Mouse (Mus musculus) layer of hippocampus, postnatal 10 days (tissue): ENCODE measurements at regions not wholly inside any gene's neighbourhood (a gene's known extent, or its start where the extent isn't known, plus 50 kb on each side); places are given as distances from the start of the nearest gene placed in this dataset.

Experiments used
- DNase-seq, 2 experiments: peaks; one replicate each; pipeline ENCODE4 v3.0.0; 2021; ENCODE audit warnings: low spot score in 2 of 2

DNA sequence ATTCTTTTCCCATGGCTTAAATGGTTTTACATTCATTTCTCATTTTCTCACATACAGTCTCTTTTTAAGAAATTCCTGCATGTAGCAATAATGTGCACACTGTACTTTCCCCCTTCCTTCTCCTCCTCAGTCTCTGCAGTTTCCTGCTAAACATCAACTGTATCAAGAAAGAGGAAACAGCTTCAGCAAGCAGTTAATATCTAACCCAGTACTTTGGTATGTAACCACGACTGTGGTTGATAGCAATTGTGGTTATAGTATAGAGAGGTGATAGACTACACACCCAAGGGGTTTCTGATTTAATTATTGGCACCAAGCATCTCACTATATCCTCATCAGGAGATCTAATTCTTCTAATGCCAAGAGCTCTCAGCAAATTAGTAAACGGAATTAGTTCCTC is 52.8 kb upstream of the Eci2 start:
- no peak for DNase-seq

DNA sequence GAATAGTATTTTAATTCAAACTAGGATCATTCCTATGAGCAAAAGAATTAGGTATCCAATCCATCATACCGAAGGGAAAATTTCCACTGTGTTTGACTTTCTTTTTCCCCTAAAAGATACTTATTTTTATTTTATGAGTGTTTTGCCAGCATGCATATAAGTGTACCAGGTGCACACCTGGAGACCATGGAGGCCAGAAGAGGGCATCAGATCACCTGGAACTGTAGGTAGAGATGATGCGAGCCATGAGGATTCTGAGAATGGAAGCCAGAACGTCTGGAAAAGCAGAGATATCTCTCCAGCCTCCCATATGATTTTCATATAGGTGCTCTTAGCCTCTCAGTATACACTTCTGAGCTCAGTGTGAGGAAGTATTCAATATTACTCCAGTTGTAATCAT is 58.5 kb upstream of the Eci2 start:
- DNase-seq: no peak

DNA sequence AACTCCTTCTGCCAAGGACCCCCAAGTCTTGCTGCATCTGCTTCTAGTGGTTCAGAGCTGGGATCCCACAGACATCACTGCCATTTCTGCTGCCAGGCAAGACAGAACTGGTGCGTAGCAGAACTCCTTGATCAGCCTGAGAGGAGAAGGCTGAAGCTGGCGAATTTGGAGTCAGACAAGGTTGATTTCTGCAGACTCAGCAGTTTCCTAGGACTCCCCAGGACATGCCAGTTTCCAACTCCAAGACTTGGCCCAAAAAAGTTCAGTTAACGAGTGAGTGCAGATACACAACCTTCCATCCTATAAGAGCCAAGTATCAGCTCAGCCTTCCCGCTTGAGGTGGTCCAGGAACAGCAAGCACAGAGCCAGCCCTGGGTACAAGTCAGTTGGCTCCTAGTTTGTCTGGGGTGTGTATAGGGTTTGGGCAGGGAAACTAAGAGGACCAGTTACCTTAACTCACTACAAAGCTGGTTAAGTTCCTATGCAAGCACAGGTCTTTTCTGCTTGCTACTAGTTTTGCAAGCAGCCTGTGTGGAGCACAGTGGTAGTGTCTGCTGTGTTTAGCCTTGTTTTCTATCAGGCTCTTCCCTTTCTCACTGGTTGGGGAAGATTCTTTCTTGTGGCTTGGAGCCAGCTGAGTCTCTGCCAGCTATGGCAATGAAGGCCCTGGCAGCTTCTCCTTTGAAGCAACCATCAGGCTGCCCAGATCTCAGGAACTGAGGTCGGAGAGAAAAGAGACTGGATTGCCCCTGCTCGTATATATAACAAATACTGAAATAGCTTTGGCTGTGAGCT is 60.5 kb upstream of the Eci2 start:
- DNase-seq: peak; percentile 44 to 69

DNA sequence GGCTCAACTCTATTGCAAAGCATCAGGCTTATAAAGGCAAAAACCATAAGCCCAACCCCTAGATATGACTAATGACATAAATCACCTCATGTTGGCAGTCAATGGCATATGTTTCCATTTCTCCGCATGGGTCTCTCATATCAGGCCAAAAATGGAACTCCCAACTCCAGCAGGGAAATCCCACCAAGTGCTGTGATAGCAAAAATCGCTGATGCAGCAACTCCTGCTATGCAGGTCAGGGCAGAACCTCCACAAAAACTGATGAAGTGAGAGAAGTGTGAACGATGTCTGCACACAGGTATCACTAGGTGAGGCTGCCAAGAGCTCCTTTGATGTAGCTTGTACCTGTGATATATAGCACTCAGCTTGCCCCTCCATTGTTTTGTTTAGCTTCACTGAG is 64.3 kb upstream of the Eci2 start:
- DNase-seq: no peak

DNA sequence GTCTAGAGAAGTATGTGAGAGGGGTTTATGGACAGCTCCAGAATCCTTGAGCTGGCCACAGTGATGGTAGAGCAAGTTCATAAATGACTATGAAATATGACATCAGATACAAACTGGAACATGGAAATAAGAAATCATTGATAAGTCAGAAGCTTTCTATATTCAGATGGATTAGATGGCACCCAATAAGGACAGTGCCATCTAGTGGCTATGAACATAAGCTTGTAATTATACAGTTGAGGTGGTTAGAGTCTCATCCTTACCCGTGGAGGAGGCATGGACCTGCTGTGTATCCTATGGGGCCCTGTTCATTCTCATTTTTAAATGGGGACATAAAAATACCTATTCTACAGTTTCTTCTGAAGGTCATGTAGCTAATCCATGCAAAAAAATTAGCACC is 92.9 kb upstream of the Eci2 start:
- DNase-seq: no peak

DNA sequence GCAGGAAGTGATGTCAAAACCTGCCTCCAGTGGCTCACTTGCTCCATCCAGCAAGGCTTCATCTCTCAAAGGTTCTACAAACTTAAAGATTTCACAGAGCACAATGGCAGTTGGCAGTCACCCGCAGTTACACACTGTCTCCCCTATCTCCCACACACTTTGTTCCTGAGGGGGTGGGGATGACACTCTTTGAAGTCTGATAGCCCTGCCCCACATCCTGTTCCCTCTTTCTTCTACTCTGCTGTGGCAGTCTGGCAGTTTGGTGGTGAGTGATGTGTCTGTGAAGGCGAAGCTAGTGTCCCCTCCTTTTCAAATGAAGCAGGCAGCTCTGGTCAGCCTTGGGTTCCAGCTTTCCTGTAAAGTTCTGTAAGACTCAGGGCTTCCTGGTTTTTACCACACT is 102.6 kb upstream of the Eci2 start:
- DNase-seq: no peak

DNA sequence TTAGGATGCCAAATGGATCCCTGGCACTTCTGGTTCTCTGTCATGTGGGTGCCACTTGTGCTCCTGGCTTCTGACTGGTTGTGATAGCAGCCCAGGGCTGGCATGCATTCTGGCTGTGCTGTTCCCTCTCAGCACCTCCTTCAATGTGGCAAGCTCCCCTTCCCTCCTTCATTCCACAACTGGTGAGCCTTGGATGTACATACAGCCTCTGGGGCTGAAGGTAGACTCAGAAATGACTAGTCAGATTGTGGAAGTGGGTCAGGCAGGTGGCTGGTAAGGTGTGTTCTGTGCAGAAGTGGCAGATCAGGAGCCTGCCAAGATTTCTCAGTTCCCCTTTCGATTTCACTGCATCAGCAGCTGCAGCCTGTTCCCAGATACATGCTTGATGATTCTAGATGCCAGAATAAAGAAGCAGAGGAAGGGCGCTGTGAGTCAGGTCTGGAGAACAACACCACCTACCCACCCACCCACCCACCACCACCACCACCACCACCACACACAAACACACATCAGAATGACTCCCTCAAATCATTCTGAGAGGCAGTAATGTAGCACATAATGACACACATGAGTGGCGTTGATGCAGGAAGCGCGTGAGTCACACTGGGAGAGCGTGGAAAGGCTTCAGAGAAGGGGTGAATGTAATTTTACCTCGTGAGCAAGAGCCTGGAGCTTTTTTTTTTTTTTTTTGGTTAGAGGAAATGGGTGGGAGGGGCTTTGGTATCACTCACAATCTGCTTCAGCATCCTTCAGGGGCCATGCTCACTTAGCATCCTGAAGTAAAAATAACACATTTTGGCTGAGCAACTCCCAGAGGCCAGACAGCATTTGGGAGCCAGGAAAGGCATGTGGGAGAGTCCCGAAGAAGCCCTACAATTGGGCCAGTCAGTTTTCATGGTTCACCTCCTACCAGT is 104.6 kb upstream of the Eci2 start:
- DNase-seq: peak; percentile 35 to 45

DNA sequence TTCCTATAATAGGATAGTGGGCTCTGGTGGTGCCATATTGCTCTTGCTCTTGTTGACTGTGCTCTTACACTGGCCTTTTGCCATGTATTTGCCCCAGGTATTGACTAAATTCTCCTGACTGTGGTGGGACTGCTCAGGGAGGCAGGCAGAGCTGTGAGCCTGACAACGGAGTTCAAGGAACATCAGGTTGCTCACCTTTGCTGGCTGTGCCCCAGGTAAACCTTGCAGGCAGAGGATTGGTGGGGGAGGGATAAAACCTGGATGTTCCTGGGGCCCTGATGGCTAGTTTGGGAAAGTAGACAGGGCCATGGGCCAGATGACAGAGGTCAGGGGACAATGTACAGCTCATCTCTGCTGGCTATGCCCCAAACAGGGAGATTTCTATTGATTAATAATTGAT is 124.7 kb upstream of the Eci2 start:
- DNase-seq: no peak

DNA sequence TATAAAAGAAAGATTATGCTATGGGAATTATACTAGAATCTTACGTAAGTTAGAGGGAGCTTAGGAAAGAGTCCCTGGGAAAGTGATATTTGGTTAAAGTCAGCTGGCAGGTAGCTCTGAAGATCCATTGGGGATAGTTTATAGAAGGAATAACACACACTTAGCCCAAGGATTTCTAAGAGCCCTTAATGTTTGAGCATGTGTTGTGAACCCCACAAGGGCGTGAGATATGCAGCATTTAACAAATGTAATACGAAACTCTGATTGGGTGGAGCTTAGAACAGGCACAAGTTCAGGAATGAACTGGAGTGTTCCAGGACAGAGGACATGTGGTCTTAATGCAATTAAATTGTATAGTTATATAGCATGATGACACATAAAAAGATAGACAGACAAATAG is 132.6 kb upstream of the Eci2 start:
- no peak for DNase-seq

DNA sequence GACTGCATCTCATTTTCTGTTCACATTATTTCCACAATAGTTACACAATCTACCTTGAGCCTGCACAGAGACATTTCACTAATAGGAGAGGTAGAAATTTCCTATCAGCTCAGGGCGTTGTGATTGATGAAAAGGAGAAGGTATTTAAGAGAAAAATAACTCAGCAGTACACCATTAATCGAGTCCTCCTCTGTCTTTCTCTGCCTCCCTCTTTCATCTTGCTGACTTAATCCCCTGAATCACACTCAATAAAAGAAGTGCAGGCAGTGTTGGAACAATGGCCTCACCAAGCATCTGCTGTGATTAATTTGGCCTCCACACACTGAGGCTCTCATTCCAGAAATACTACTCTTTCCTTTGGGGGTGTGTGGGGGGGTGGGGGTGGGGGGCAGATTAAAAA is 133.9 kb upstream of the Eci2 start:
- DNase-seq: no peak

DNA sequence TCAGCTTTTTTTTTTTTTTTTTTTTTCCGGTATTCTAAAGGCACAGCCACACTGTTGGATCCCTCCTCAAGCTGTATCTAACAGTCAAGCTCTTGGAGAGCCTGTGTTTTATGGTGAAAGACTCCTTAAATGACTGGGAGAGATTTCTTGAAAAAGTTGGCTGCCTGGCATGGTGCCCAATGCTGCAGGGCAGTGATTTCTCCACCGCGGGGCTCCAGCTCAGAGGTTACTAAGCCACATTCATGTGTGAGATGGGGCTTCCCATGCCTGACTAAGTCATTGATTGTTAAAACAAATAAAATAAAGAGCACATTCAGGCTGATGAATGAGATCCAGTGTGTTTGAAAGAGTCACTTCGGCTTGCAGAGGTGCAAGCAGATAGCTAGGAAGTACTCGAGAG is 139.2 kb upstream of the Eci2 start:
- DNase-seq: peak; percentile 36 to 38

DNA sequence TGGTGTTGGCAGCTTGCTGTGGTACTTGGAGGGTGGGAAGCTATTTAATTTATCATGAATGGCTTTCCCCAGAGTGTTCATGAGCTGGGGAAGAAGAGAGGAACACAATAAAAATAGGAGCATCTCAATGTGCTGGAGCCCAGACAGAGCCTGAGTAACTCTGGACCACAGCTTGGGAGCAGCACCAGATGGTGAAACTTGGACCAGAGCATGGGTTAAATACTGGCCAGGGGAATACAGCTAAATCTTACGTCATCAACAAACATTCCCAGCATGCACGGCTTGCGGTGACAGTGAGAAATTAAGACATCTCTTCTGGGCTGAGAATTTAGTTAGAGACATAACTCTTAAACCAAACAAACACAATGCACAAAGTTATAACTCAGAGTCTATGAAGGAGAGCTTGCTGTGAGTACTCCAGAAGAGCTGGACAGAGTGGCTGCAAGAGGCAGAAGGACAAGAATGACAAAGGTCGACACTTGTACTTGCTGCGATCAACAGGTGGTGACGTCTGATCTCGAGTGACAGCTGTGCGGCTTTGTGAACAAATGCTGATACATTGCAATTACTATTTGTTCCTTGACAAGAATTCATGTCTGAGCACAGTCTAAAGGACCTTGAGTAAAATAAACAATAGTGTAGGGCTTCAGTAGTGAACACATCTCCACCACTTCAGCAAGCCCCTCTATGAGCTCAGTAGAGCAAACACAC is 140.1 kb upstream of the Eci2 start:
- DNase-seq: no peak

DNA sequence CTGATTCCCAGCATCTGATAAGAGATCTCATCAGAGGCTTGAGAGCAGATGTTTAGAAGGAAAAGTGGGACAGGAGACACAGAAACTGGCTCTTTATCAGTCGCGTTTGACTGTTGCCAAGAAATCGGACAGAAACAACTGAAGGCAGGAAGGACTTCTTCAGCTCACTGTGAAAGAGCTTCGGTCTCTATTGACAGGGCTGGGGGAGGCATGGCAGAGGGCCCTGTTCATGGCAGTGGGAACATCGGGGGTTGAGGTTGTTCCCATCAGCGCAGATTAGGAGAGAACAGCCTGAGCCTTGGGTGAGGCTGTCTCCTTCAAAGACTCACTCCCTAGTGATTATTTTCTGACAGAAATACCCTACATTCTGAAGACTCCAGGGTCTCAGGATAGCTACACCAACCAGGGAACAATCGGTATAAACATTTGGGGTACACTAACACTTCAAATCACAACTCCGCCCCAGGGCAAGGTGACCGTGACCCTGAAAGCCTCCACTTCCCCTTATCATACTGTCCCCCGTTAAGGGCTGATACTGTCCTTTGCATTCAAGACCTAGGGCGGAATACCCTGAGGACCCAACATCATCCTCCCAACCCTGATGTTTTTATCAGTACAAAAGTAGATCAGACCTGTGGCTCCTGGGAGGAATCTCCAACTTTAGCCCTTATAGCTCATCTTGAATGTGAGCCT is 144.8 kb upstream of the Eci2 start:
- DNase-seq: no peak

DNA sequence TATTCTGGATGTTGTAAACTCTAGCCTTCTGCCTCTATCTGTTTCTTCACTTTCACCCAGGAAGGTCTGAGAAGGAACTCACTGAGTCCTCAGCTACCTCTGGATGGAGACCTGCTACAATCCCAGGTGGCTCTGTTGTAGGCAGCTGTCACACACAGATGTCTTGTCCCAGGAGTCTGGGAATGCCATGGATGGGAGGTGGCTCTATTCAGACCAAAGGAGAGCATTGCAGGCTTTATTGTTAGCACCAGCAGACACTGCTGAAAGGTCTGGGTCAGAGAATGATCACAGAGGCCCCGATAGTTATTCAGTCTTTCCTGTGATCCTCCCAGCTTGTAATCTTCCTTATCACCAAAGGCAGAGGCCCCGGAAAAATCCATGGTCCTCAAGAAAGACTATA is 146.6 kb upstream of the Eci2 start:
- DNase-seq: no peak

DNA sequence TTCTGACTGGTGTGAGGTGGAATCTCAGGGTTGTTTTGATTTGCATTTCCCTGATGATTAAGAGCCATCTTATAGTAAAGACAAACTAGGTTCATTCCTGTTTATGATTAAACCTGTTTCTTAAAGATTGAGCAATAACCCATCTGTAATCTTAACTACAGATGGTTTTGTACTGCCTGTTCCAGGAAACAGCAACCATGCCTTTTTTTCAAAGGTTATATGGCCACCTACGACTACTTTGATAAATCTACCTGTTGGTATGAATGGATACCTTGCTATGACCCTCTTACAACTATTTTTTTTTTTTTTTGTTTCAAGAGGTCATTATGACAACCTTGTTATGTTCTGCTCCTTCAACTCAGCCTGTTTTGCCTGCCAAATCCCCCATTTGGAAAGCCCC is 148.7 kb upstream of the Eci2 start:
- no peak for DNase-seq

DNA sequence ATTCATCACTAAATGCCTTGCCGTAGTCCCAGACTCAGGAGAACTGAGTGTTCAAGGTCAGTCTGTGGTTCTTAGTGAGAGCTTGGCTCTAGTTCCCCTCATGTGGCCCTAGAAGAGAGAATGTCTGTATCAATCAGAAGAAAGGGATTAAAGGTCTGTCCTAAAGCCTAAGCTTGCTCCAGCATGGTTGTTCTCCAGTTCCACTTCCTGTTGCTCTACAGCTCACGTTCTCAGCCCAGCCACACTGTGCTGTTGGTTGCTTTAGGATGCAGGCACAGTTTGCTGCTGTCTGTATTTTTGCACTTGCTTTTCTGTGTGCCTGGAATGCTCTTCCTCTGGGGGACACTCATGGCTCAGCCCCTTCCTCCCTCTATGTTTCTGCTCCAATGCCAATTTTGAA is 150.4 kb upstream of the Eci2 start:
- no peak for DNase-seq

DNA sequence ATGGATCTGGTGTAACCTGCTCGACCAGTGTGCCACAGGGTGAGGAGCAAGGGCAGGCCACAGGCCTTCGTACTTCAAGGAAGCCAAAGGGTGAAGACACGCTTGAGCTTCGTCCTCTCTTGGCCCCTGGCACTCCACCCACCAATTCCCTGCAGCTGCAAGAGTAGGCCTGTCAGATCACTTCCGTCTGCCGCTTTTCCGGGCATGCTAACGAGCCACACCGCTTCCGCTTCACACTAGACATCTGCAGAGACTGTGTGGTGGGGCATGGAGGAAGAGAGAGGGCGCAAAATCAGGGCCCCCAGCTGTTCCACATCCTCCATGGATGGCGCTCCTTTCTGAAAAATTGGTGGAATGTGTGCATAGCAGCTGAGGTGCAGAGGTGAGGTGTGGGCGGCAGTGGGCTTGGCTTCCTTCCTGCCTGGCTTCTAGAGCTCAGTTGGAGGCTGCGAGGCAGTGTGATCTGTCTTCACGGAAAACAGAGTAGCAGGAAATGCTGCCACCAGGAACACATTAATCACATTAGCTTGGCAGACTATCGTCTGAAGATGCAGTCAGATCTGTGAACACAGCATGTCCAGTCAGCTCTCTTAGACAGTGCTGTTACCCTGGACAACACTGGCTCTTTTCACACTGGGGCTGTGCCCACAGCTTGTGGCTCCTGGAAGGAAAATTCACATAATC is 162.3 kb upstream of the Eci2 start:
- DNase-seq: peak; percentile 23 to 27

DNA sequence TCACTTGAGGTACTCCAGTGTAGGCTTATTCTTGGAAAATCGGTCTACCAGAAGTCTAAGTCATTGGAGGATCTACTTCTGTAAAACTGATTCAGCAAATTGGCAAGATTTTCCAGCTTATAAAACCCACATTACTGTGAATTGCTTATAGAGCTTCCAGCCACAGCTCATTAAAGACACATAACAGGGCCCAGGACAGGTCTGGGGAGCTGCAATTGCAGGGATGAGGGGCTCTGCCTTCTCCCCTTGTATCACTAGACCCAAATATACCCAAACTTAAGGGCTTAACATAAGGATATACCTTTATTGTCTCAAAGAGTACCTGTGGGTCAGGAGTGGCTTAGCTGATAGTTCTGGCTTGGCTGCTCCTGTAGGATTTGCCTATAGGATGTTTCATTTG is 175.2 kb upstream of the Eci2 start:
- DNase-seq: no peak

DNA sequence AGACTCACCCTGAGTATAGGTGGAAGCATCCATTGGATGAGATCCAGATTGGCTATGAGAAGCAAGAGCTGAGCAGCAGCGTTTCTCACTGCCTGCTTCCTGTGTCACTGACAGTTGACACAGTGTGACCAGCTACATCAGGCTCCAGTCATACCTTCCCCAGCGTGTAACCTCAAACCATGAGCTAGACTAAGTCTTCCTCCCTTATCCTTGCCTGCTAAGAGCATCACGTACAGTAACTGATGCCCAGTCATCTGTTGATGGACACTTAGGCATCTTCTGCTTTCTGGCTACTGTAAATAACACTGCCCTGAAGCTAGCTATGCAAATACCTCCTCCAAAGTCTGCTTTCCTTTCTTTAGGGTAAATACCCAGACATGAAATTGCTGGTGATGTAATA is 181.4 kb upstream of the Eci2 start:
- DNase-seq: no peak

DNA sequence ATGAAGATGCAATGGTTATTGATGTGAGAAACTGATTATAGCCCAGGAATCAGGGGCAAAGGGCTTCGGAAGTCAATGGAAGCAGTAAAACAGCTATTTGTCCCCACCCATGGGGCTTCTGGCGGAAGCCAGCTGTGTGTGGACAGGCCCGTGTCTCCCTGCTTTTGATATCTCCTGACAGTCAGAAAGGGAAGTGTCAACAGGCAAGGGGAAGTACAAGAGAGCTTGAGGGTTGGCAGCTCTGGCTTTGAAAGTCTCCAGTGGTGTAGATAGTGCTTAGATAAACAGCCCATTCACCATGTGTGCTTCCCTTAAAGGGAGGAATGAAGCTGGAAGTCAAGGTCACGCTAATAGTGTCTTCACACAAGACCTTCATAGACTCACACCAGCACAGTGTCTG is 182.7 kb upstream of the Eci2 start:
- DNase-seq: no peak

DNA sequence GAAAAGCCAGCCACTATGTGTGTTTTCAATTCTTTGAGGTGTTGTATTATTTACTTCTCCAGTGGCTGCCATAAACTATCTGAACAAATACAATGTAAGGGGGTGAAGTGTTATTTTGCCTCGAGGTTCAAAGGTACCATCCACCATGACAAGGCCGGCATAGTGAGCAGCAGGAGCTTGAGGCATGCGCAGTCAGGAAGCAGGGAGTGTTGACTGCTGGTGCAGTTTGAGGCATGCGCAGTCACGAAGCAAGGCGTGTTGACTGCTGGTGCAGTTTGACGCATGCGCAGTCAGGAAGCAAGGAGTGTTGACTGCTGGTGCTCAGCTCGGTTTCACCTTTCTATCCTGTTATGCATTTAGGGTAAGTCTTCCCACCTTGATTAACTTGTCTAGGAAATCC is 184.9 kb upstream of the Eci2 start:
- DNase-seq: no peak
